Comparison of ENCODE assay signal across 8 mouse cellular contexts in genomic region chr6:99804905-99805245, GRCm38 (mm10).
DNase-seq lines count a peak whose midpoint lies in the region; ATAC-seq and TF ChIP-seq lines count a peak whose summit lies in the region.

No protein-coding gene starts in this region.

- no peak overlapping the region for H3K4me3 ChIP-seq in lung, embryonic 14.5 days (ENCODE audit: low read depth, low read length)
- H3K4me3 ChIP-seq in intestine, embryonic 14.5 days (ENCODE audit: low read depth, low read length), result no peak overlapping the region
- no peak overlapping the region for H3K4me3 ChIP-seq in neural tube, embryonic 15.5 days (replicated peaks)

- H3K36me3 ChIP-seq in lung, embryonic 14.5 days (ENCODE audit: insufficient read depth), result no peaks in the 10 kb centered on the region
- H3K36me3 ChIP-seq in intestine, embryonic 14.5 days (ENCODE audit: control insufficient read depth, insufficient read depth, low read length), result no peaks in the 10 kb centered on the region
- no peaks in the 10 kb centered on the region for H3K36me3 ChIP-seq in neural tube, embryonic 15.5 days

- TF ChIP-seq CTCF in lung, embryonic 14.5 days (IDR thresholded peaks at IDR 0.05; ENCODE audit: low read depth), result no peak

- peak; percentile 20; the same call in 1 of the 2 replicates for ATAC-seq in lung, embryonic 14.5 days (ENCODE audit: insufficient read depth)
- ATAC-seq in intestine, embryonic 14.5 days (replicated peaks; ENCODE audit: low FRiP score, low TSS enrichment, low read depth), result 0 out of 2 replicates have a peak, but pooled peaks have one; percentile 8
- ATAC-seq in neural tube, embryonic 15.5 days (ENCODE audit: low FRiP score), result no peak

- peaks cover 9% of the 10 kb centered on the region; the same call in 1 of the 2 replicates for H3K4me1 ChIP-seq in lung, embryonic 14.5 days (ENCODE audit: insufficient read depth)
- H3K4me1 ChIP-seq in intestine, embryonic 14.5 days (replicated peaks; ENCODE audit: control insufficient read depth, insufficient read depth, low read length), result peaks cover 9% of the 10 kb centered on the region; the same call in 1 of the 2 replicates
- peaks cover 10% of the 10 kb centered on the region for H3K4me1 ChIP-seq in neural tube, embryonic 15.5 days

- no peaks in the 10 kb centered on the region for H3K27me3 ChIP-seq in lung, embryonic 14.5 days (ENCODE audit: insufficient read depth, low read length)
- 0 out of 2 replicates have a peak, but pooled peaks cover 3% of the 10 kb centered on the region for H3K27me3 ChIP-seq in intestine, embryonic 14.5 days (replicated peaks; ENCODE audit: control insufficient read depth, insufficient read depth, low read length)
- H3K27me3 ChIP-seq in neural tube, embryonic 15.5 days (replicated peaks), result peaks cover 6% of the 10 kb centered on the region; the same call in 1 of the 2 replicates

- H3K27ac ChIP-seq in lung, embryonic 14.5 days (ENCODE audit: low read depth), result no peak overlapping the region
- H3K27ac ChIP-seq in intestine, embryonic 14.5 days (ENCODE audit: low read depth), result no peak overlapping the region
- no peak overlapping the region for H3K27ac ChIP-seq in neural tube, embryonic 15.5 days (replicated peaks)

- H3K9ac ChIP-seq in lung, embryonic 14.5 days, result no peak overlapping the region
- H3K9ac ChIP-seq in intestine, embryonic 14.5 days (ENCODE audit: low read length), result no peak overlapping the region
- no peak overlapping the region for H3K9ac ChIP-seq in neural tube, embryonic 15.5 days (replicated peaks)

- H3K9me3 ChIP-seq in lung, embryonic 14.5 days (ENCODE audit: low read depth, low read length), result no peaks in the 10 kb centered on the region
- peaks cover 6% of the 10 kb centered on the region for H3K9me3 ChIP-seq in intestine, embryonic 14.5 days (ENCODE audit: control insufficient read depth, low read length)
- H3K9me3 ChIP-seq in neural tube, embryonic 15.5 days (replicated peaks), result no peaks in the 10 kb centered on the region

- H3K4me2 ChIP-seq in lung, embryonic 14.5 days, result peak overlapping the region; percentile 55
- peak overlapping the region; percentile 38 for H3K4me2 ChIP-seq in intestine, embryonic 14.5 days (ENCODE audit: low read length)
- peak overlapping the region; percentile 46 for H3K4me2 ChIP-seq in neural tube, embryonic 15.5 days

- 7% methylated on average over 10 of the region's 10 CpGs for WGBS in lung, embryonic 14.5 days
- WGBS in intestine, embryonic 14.5 days, result 16% methylated on average over 10 of the region's 10 CpGs
- WGBS in neural tube, embryonic 15.5 days, result 38% methylated on average over 10 of the region's 10 CpGs

- DNase-seq in cerebellum, adult 8-10 months, result peak; percentile 5
- DNase-seq in cerebellum, postnatal 25 days, result no peak
- DNase-seq in lung, embryonic 14.5 days, result peak; percentile 26
- DNase-seq in lung, postnatal 25 days (ENCODE audit: low spot score), result no peak
- peak; percentile 63 for DNase-seq in intestine, embryonic 14.5 days (ENCODE audit: low spot score)
- no peak for DNase-seq in yolk sac, embryonic 10.5 days (ENCODE audit: low spot score)
- DNase-seq in urinary bladder, adult 18-20 months (ENCODE audit: low spot score in 2 of 2), result no peak

Comparison
In these comparisons a context has a peak if more than half of its experiments do, and no peak if none do; other contexts are left out.
1. DNase-seq: peak in cerebellum, adult 8-10 months (single experiment), lung, embryonic 14.5 days (single experiment) and intestine, embryonic 14.5 days (single experiment); none in cerebellum, postnatal 25 days (0 of 2), lung, postnatal 25 days (single experiment), yolk sac, embryonic 10.5 days (single experiment) and urinary bladder, adult 18-20 months (0 of 2).
2. Peak in every context shown above with its lines, with median percentiles within 50 percentile points of each other: H3K4me2 ChIP-seq.